Mouse (Mus musculus) myocyte (in vitro differentiated cells): ENCODE measurements at regions not wholly inside any gene's neighbourhood (a gene's known extent, or its start where the extent isn't known, plus 50 kb on each side); places are given as distances from the start of the nearest gene placed in this dataset.

ENCODE experiments used
- H3K27me3 ChIP-seq: one replicate; pipeline ENCODE4 v1.6.1; 2011; ENCODE audit not compliant: control insufficient read depth, insufficient read depth, insufficient read length
- H3K36me3 ChIP-seq: one replicate; pipeline ENCODE4 v1.6.1; 2011; ENCODE audit not compliant: control insufficient read depth, insufficient read depth
- H3K4me2 ChIP-seq: one replicate; pipeline ENCODE4 v1.6.1; 2011; ENCODE audit warnings: low read depth, control low read depth
- H3K4me3 ChIP-seq: one replicate; pipeline ENCODE4 v1.5.1; 2011; ENCODE audit warnings: mild to moderate bottlenecking, control low read depth, moderate library complexity
- H3K79me2 ChIP-seq: one replicate; pipeline ENCODE4 v1.6.1; 2011; ENCODE audit not compliant: control insufficient read depth, insufficient read depth
- H3ac ChIP-seq: one replicate; pipeline ENCODE4 v1.6.1; 2011; ENCODE audit not compliant: control insufficient read depth, insufficient read length
- CEBPB ChIP-seq: IDR thresholded peaks from 2 replicates; pipeline ENCODE4 v1.6.1; 2011; ENCODE audit warnings: mild to moderate bottlenecking, moderate library complexity; ENCODE audit not compliant: poor library complexity, insufficient read depth, severe bottlenecking
- E2F4 ChIP-seq: IDR thresholded peaks from one replicate; pipeline ENCODE4 v1.6.1; 2011; ENCODE audit warnings: mild to moderate bottlenecking, control low read depth, moderate library complexity; ENCODE audit not compliant: insufficient read depth
- MAX ChIP-seq: IDR thresholded peaks from one replicate; pipeline ENCODE4 v1.6.1; 2011; ENCODE audit warnings: low read depth, mild to moderate bottlenecking, control low read depth
- MYOD1 ChIP-seq, 3 experiments: IDR thresholded peaks; one replicate each; pipeline ENCODE4 v1.6.1; 2011; ENCODE audit warnings: control low read depth in 2 of 3, low read depth in 2 of 3, mild to moderate bottlenecking in 2 of 3, moderate library complexity in 1 of 3; ENCODE audit not compliant: insufficient read length in 2 of 3, control insufficient read depth in 1 of 3
- MYOG ChIP-seq, 3 experiments: IDR thresholded peaks; one replicate each; pipeline ENCODE4 v1.6.1; 2011; ENCODE audit warnings: control low read depth in 2 of 3, low read depth in 2 of 3, mild to moderate bottlenecking in 2 of 3; ENCODE audit not compliant: insufficient read length in 2 of 3, control insufficient read depth in 1 of 3, insufficient read depth in 1 of 3
- POLR2A ChIP-seq: IDR thresholded peaks from one replicate; pipeline ENCODE4 v1.6.1; 2011; ENCODE audit warnings: low read depth, mild to moderate bottlenecking, control low read depth, moderate library complexity; ENCODE audit not compliant: insufficient read length
- POLR2AphosphoS2 ChIP-seq: IDR thresholded peaks from one replicate; pipeline ENCODE4 v1.6.1; 2011; ENCODE audit warnings: low read depth, control low read depth; ENCODE audit not compliant: insufficient read length
- REST ChIP-seq: IDR thresholded peaks from one replicate; pipeline ENCODE4 v1.6.1; 2011; ENCODE audit warnings: mild to moderate bottlenecking, control low read depth, moderate library complexity; ENCODE audit not compliant: insufficient read depth, insufficient read length
- SRF ChIP-seq: IDR thresholded peaks from one replicate; pipeline ENCODE4 v1.6.1; 2011; ENCODE audit warnings: low read depth; ENCODE audit not compliant: control insufficient read depth, insufficient read length
- TCF12 ChIP-seq: IDR thresholded peaks from one replicate; pipeline ENCODE4 v1.6.1; 2011; ENCODE audit warnings: mild to moderate bottlenecking, control low read depth; ENCODE audit not compliant: poor library complexity, insufficient read depth, severe bottlenecking
- TCF3 ChIP-seq: IDR thresholded peaks from one replicate; pipeline ENCODE4 v1.6.1; 2011; ENCODE audit warnings: low read depth, control low read depth; ENCODE audit not compliant: insufficient read length
- USF1 ChIP-seq: IDR thresholded peaks from one replicate; pipeline ENCODE4 v1.6.1; 2011; ENCODE audit warnings: low read depth, mild to moderate bottlenecking, control low read depth, moderate library complexity

- H3K36me3 ChIP-seq = no peaks in the 10 kb centered on the region
- no peak overlapping the region for H3K4me3 ChIP-seq
- no peaks in the 10 kb centered on the region for H3K27me3 ChIP-seq
- H3K79me2 ChIP-seq = no peaks in the 10 kb centered on the region
- H3ac ChIP-seq = no peak overlapping the region
- TF ChIP-seq REST = no peak
- TF ChIP-seq POLR2AphosphoS2 = no peak
- H3K4me2 ChIP-seq = no peak overlapping the region
These were observed 213.5 kb upstream of the Nlrp1b start for GRCm38 (mm10) chr11:71444056-71444455.

- H3K4me3 ChIP-seq = no peak overlapping the region
- H3K4me2 ChIP-seq = no peak overlapping the region
- no peak for TF ChIP-seq REST
- no peak for TF ChIP-seq USF1
- no peak for TF ChIP-seq MYOD1 (IDR thresholded peaks at IDR 0.05; ENCODE audit: control insufficient read depth in 1 of 3, insufficient read length in 2 of 3, low read depth in 2 of 3)
- TF ChIP-seq MYOG (IDR thresholded peaks at IDR 0.05; ENCODE audit: control insufficient read depth in 1 of 3, insufficient read depth in 1 of 3, insufficient read length in 2 of 3, low read depth in 2 of 3) = no peak
- TF ChIP-seq MAX = no peak
- no peaks in the 10 kb centered on the region for H3K27me3 ChIP-seq
- H3K36me3 ChIP-seq = no peaks in the 10 kb centered on the region
- no peak overlapping the region for H3ac ChIP-seq
- no peaks in the 10 kb centered on the region for H3K79me2 ChIP-seq
These were observed 216.1 kb upstream of the Nlrp1b start for GRCm38 (mm10) chr11:71446641-71447040.

- Histone ChIP-seq H3K36me3 (no peaks in the 10 kb centered on the region), H3ac (no peak overlapping the region), H3K27me3 (no peaks in the 10 kb centered on the region), H3K4me2 (no peak overlapping the region), H3K4me3 (no peak overlapping the region), H3K79me2 (no peaks in the 10 kb centered on the region)
- no peak for TF ChIP-seq TCF3
- no peak for TF ChIP-seq POLR2A
- no peak for TF ChIP-seq MYOD1 (IDR thresholded peaks at IDR 0.05; ENCODE audit: control insufficient read depth in 1 of 3, insufficient read length in 2 of 3, low read depth in 2 of 3)
- no peak for TF ChIP-seq TCF12
- TF ChIP-seq MYOG (IDR thresholded peaks at IDR 0.05; ENCODE audit: control insufficient read depth in 1 of 3, insufficient read depth in 1 of 3, insufficient read length in 2 of 3, low read depth in 2 of 3) = no peak
- TF ChIP-seq E2F4 = no peak
These were observed 217.6 kb upstream of the Nlrp1b start for GRCm38 (mm10) chr11:71447841-71448745.

- Histone ChIP-seq H3K4me3 (no peak overlapping the region), H3K27me3 (no peaks in the 10 kb centered on the region), H3K36me3 (no peaks in the 10 kb centered on the region), H3K79me2 (no peaks in the 10 kb centered on the region), H3ac (no peak overlapping the region), H3K4me2 (no peak overlapping the region)
- TF ChIP-seq TCF3 (no peak), POLR2A (no peak), CEBPB (no peak), POLR2AphosphoS2 (no peak), E2F4 (no peak), MYOG (IDR thresholded peaks at IDR 0.05; ENCODE audit: control insufficient read depth in 1 of 3, insufficient read depth in 1 of 3, insufficient read length in 2 of 3, low read depth in 2 of 3) (no peak), MAX (no peak), TCF12 (no peak), REST (no peak), USF1 (no peak), MYOD1 (IDR thresholded peaks at IDR 0.05; ENCODE audit: control insufficient read depth in 1 of 3, insufficient read length in 2 of 3, low read depth in 2 of 3) (no peak), SRF (no peak)
These were observed 249.6 kb upstream of the Nlrp1b start for GRCm38 (mm10) chr11:71480094-71480493.

GRCm38 (mm10) chr11:71497863-71498262 lies 251.9 kb upstream of the Wscd1 start:
- H3K79me2 ChIP-seq = no peaks in the 10 kb centered on the region
- H3K4me2 ChIP-seq = no peak overlapping the region
- no peak overlapping the region for H3ac ChIP-seq
- H3K27me3 ChIP-seq = no peaks in the 10 kb centered on the region
- H3K4me3 ChIP-seq = no peak overlapping the region
- no peak for TF ChIP-seq MYOD1 (IDR thresholded peaks at IDR 0.05; ENCODE audit: control insufficient read depth in 1 of 3, insufficient read length in 2 of 3, low read depth in 2 of 3)
- no peaks in the 10 kb centered on the region for H3K36me3 ChIP-seq

- H3ac ChIP-seq = no peak overlapping the region
- no peak for TF ChIP-seq E2F4
- TF ChIP-seq MYOG (IDR thresholded peaks at IDR 0.05; ENCODE audit: control insufficient read depth in 1 of 3, insufficient read depth in 1 of 3, insufficient read length in 2 of 3, low read depth in 2 of 3) = no peak
- TF ChIP-seq REST = no peak
- TF ChIP-seq SRF = no peak
- no peak for TF ChIP-seq POLR2AphosphoS2
- no peak for TF ChIP-seq MAX
- TF ChIP-seq MYOD1 (IDR thresholded peaks at IDR 0.05; ENCODE audit: control insufficient read depth in 1 of 3, insufficient read length in 2 of 3, low read depth in 2 of 3) = no peak
- TF ChIP-seq CEBPB = no peak
- no peak for TF ChIP-seq USF1
- no peak for TF ChIP-seq POLR2A
- TF ChIP-seq TCF3 = no peak
- no peak for TF ChIP-seq TCF12
These were observed 251.4 kb upstream of the Wscd1 start for GRCm38 (mm10) chr11:71498299-71498698.

More at GRCm38 (mm10) chr11:71498299-71498698, 251.4 kb upstream of the Wscd1 start:
- Histone ChIP-seq H3K79me2 (no peaks in the 10 kb centered on the region), H3K4me3 (no peak overlapping the region), H3K27me3 (no peaks in the 10 kb centered on the region), H3K36me3 (no peaks in the 10 kb centered on the region), H3K4me2 (no peak overlapping the region)
